Mouse (Mus musculus) stomach, embryonic 14.5 days (tissue): ENCODE data around the gene Odc1. TPM values are rescaled to one million over a fixed set of nuclear protein-coding genes. Genes with fewer than 3 reads are reported as not detected.
A peak's percentile ranks its signal among the peaks of the same experiment; 100 is the strongest.
"Not testable (repeated sequence)": the region's sequence is repeated elsewhere in the genome, so short reads cannot be mapped to it uniquely, and the experiment has no call there.

Experiments used
- ATAC-seq: fragments of 200-750 bp; cut with Nextera tagmentation; 2 replicates; pipeline ENCODE4 v1.8.0; 2017; ENCODE audit warnings: low read depth, moderate TSS enrichment; ENCODE audit not compliant: insufficient number of reproducible peaks, insufficient read depth, low FRiP score
- H3K27ac ChIP-seq: fragments of 300-500 bp; sonication (generic); 2 replicates; pipeline ENCODE4 v1.5.1; 2014; ENCODE audit warnings: mild to moderate bottlenecking, low read length, moderate library complexity, mixed read lengths
- H3K27me3 ChIP-seq: fragments of 300-500 bp; sonication (generic); 2 replicates; pipeline ENCODE4 v1.6.1; 2014; ENCODE audit warnings: low read length, control low read depth, mixed read lengths; ENCODE audit not compliant: control insufficient read depth, insufficient read depth
- H3K36me3 ChIP-seq: fragments of 300-500 bp; sonication (generic); 2 replicates; pipeline ENCODE4 v1.6.1; 2014; ENCODE audit warnings: mild to moderate bottlenecking, control low read depth, low read length, moderate library complexity, mixed read lengths; ENCODE audit not compliant: control insufficient read depth, insufficient read depth
- H3K4me1 ChIP-seq: fragments of 300-500 bp; sonication (generic); 2 replicates; pipeline ENCODE4 v1.6.1; 2014; ENCODE audit warnings: low read length, control low read depth, mixed read lengths; ENCODE audit not compliant: control insufficient read depth, insufficient read depth
- H3K4me2 ChIP-seq: fragments of 300-500 bp; sonication (generic); replicated peaks from 2 replicates; pipeline ENCODE4 v1.6.1; 2014; ENCODE audit warnings: low read depth, low read length, control low read depth
- H3K4me3 ChIP-seq: fragments of 300-500 bp; sonication (generic); 2 replicates; pipeline ENCODE4 v1.5.1; 2014; ENCODE audit warnings: low read depth, low read length, control low read depth
- H3K9ac ChIP-seq: fragments of 300-500 bp; sonication (generic); replicated peaks from 2 replicates; pipeline ENCODE4 v1.6.1; 2014; ENCODE audit warnings: low read depth, mild to moderate bottlenecking, control low read depth, low read length, moderate library complexity, mixed read lengths
- H3K9me3 ChIP-seq: fragments of 300-500 bp; sonication (generic); 2 replicates; pipeline ENCODE4 v1.6.1; 2016; ENCODE audit warnings: low read depth, low read length, control low read depth; ENCODE audit not compliant: control insufficient read depth
- WGBS: fragments of 180-500 bp; shearing (Covaris S2); extraction: QIAGEN DNeasy Blood & Tissue Kit; methylation state at CpG from one replicate; pipeline ENCODE4 v1.1.7; 2014; 5-methylcytosine and 5-hydroxymethylcytosine counted together
- polyA plus RNA-seq: library from polyadenylated mRNA; unstranded; fragments of >200 nt; fragmentation: Nextera tagmentation; extraction: Ambion mirVana; gene quantifications from 2 replicates; pipeline ENCODE4 v1.2.1, GENCODE M21; 2014

Odc1 gene
- polyA plus RNA-seq, 1 experiment from 2014 or later: 160 TPM

DNA sequence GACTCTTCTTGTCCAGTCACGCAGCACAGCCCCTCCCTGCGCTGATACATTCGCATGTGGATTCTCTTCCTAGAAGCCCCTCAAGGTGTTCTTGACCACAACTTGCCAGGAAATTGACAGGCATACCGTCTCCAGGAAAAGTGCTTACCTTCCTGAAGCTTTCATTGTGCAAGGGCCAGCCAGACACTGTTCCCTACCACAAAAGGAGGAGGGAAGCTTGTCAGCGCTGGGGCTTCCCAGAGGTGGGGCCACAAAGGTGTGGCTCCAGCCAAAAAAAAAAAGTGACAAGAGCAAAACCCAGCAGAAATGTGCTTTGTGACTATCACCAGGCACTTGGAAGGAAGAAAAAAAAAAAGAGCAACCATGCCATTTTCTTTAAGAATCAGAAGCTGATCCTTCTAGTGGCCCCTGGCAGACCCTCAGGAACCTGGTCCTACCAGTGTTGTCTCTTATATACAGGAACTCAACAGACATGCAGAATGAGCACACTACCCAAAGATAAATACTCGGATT, 4.5 kb upstream of the Odc1 start:
- WGBS: 78% methylated on average over 6 of the region's 6 CpGs
- no peak overlapping the region for H3K9ac ChIP-seq
- H3K4me1 ChIP-seq: no peaks in the 10 kb centered on the region
- no peaks in the 10 kb centered on the region for H3K9me3 ChIP-seq
- H3K27me3 ChIP-seq: no peaks in the 10 kb centered on the region
- no peak overlapping the region for H3K4me2 ChIP-seq
- no peak for ATAC-seq
- H3K4me3 ChIP-seq: no peak overlapping the region
- no peak overlapping the region for H3K27ac ChIP-seq
- no peaks in the 10 kb centered on the region for H3K36me3 ChIP-seq

DNA sequence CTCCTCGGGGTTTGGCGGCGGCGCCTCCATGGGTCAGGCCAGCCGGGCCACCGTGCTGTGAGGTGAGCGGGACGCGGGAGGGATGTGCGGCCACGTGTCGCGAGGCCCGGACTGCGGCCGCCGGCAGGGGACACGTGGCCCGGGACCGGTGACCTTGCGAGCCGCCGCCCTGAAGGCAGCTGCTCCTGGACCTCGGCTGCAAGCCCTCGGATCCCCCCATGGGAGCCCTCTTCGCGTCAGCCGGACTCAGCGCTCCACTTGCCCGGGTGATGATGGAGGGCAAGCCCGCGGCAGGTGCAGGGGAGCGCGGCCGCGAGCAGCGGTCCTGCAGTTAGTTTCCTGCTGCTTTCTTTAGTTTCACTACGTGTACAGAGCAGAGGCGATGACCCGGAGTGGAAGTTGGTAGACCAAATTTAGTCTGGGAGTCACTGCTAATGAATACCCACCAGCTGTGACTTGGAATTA, 545 bp downstream of the Odc1 start:
- Histone ChIP-seq H3K4me2 (peak overlapping the region; percentile 48), H3K27ac (peak overlapping the region; percentile 72), H3K4me1 (peaks cover 4% of the 10 kb centered on the region; the same call in 1 of the 2 replicates), H3K27me3 (no peaks in the 10 kb centered on the region), H3K4me3 (peak overlapping the region; percentile 86), H3K36me3 (peaks cover 28% of the 10 kb centered on the region), H3K9me3 (no peaks in the 10 kb centered on the region), H3K9ac (peak overlapping the region; percentile 86)
- peak; percentile 48 for ATAC-seq
- WGBS: 0% methylated on average over 26 of the region's 40 CpGs

DNA sequence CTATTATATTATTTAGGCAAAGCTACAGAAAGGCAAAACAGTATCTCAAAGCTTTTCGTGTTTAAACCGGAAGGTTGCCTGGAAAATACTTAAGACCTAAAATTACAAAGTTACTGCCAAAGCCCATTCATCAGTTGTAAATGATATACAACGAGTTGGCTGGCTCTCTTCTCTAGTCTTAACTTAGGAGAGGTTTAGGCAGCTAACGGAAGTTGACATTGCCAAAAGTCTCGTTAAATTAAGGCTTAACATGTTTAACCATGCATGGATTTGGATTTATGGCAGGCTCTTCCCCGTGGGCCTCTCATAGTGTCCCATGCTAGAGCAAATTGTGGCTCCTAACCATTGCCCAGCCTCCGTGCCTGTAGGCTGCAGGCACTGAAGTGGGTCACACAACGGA, 1.3 kb downstream of the Odc1 start:
- peak overlapping the region; percentile 86 for H3K4me3 ChIP-seq
- ATAC-seq: no peak
- peak overlapping the region; percentile 48 for H3K4me2 ChIP-seq
- no peaks in the 10 kb centered on the region for H3K9me3 ChIP-seq
- WGBS: 4% methylated on average over 8 of the region's 8 CpGs
- H3K9ac ChIP-seq: no peak overlapping the region
- no peak overlapping the region for H3K27ac ChIP-seq
- H3K4me1 ChIP-seq: peaks cover 4% of the 10 kb centered on the region; the same call in 1 of the 2 replicates
- H3K36me3 ChIP-seq: peaks cover 32% of the 10 kb centered on the region
- no peaks in the 10 kb centered on the region for H3K27me3 ChIP-seq

DNA sequence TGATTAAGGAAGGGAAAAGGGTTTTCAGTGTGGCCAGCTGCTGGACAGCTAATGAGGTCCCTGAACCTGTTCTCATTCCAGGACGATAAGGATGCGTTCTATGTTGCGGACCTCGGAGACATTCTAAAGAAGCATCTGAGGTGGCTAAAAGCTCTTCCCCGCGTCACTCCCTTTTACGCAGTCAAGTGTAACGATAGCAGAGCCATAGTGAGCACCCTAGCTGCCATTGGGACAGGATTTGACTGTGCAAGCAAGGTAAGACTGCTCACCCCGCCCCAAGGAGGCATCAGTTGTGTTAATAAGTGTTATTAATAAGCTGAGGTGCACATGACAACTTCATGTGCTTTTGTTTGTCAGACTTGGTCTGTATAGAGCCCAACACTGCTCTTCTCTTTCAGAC, 3.0 kb downstream of the Odc1 start:
- H3K4me2 ChIP-seq, H3K27me3 ChIP-seq, H3K27ac ChIP-seq, ATAC-seq, H3K4me3 ChIP-seq, H3K9me3 ChIP-seq, H3K4me1 ChIP-seq, H3K9ac ChIP-seq: not testable (repeated sequence)
- WGBS: 93% methylated on average over 9 of the region's 9 CpGs
- peaks cover 39% of the 10 kb centered on the region for H3K36me3 ChIP-seq

DNA sequence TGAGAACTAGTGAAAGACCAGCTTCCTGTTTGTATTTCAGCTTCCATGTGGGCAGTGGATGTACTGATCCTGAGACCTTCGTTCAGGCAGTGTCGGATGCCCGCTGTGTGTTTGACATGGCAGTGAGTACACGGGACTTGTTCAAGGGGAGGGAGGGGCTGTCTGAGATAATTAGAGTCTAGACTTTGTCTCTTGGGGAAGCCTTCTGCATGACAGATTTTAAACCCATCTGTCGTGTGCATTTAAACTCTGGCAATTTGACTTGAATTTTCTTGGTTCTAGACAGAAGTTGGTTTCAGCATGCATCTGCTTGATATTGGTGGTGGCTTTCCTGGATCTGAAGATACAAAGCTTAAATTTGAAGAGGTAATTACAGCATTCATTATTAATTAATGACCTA, 3.9 kb downstream of the Odc1 start:
- no peaks in the 10 kb centered on the region for H3K9me3 ChIP-seq
- H3K4me1 ChIP-seq: peaks cover 4% of the 10 kb centered on the region; the same call in 1 of the 2 replicates
- H3K36me3 ChIP-seq: peaks cover 39% of the 10 kb centered on the region
- no peak overlapping the region for H3K27ac ChIP-seq
- H3K4me2 ChIP-seq: no peak overlapping the region
- WGBS: 87% methylated on average over 5 of the region's 5 CpGs
- H3K27me3 ChIP-seq: no peaks in the 10 kb centered on the region
- ATAC-seq: no peak
- H3K4me3 ChIP-seq: no peak overlapping the region
- no peak overlapping the region for H3K9ac ChIP-seq

DNA sequence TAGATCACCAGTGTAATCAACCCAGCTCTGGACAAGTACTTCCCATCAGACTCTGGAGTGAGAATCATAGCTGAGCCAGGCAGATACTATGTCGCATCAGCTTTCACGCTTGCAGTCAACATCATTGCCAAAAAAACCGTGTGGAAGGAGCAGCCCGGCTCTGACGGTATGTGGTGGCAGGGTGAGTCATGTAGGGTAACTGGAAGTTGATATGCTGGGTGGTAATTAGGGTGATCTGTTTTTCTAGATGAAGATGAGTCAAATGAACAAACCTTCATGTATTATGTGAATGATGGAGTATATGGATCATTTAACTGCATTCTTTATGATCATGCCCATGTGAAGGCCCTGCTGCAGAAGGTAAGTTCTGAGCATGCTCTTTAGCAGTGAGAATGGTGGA, 4.8 kb downstream of the Odc1 start:
- not testable (repeated sequence) for H3K4me1 ChIP-seq, ATAC-seq, H3K9ac ChIP-seq, H3K9me3 ChIP-seq, H3K27ac ChIP-seq, H3K4me2 ChIP-seq, H3K4me3 ChIP-seq, H3K27me3 ChIP-seq
- H3K36me3 ChIP-seq: peaks cover 39% of the 10 kb centered on the region
- 84% methylated on average over 5 of the region's 5 CpGs for WGBS

DNA sequence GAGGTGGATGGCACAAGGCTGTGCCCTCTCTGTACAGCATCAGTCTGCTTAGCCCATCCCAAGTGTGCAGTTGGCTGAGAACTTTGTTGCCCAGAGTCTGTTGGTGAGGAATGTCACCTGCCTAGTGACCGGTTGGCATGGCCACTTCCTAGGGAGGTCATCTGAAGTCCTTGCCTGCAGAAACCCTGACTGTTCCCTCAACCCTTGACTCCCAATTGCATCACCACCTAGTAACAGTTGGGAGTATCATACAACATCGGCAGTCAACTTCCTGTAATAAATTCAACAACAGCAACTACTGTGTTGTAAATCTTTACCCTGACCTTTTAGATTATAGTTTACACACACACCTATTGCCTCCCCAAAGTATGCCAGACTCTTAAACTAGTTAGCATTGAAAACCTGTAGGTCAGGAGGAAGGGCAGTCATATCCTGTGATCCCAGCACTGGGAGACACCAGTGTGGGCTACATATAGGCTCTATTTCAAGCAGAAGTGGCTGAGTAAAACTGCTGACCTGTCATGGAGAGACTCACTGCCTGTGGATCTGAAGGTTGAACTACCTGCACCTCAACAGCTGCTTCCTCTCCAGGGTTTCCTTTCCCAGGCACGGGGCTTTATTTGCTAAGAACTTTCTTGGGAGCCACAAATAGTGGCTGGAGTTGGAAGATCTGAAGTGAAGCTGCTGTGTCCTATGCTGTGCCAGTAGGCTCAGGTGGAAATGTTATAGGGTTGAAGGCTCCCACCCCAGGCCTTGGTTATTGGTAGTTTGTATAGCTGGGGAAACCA, 6.8 kb downstream of the Odc1 start:
- Histone ChIP-seq H3K27ac (no peak overlapping the region), H3K36me3 (peaks cover 39% of the 10 kb centered on the region), H3K4me1 (peaks cover 9% of the 10 kb centered on the region; the same call in 1 of the 2 replicates), H3K4me2 (no peak overlapping the region), H3K9me3 (no peaks in the 10 kb centered on the region), H3K9ac (no peak overlapping the region), H3K4me3 (no peak overlapping the region), H3K27me3 (no peaks in the 10 kb centered on the region)
- no peak for ATAC-seq
- 68% methylated on average over 3 of the region's 3 CpGs for WGBS

DNA sequence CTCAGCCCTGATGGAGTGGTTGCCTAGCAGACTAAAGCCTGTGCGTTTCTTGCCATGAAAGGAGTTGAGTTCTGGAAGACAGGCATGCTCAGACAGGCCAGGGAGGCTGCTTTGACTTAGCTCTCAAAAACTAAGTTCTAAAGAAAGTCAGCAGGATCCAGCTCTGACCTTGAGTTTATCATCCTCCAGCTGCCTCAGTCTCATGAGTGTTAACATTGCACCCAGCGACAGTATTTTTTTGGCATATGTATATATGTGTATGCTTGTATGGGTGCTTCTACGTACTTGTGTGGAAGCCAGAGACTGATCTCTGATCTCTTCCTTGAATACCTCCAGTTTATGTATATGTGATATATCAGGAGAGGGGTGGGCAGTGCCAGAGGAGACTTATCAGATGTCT, 7.8 kb downstream of the Odc1 start:
- no peak overlapping the region for H3K4me3 ChIP-seq
- peaks cover 5% of the 10 kb centered on the region; the same call in 1 of the 2 replicates for H3K4me1 ChIP-seq
- no peaks in the 10 kb centered on the region for H3K27me3 ChIP-seq
- no peak overlapping the region for H3K27ac ChIP-seq
- no peak overlapping the region for H3K4me2 ChIP-seq
- ATAC-seq: no peak
- peaks cover 36% of the 10 kb centered on the region for H3K36me3 ChIP-seq
- no peak overlapping the region for H3K9ac ChIP-seq
- 69% methylated on average over 3 of the region's 3 CpGs for WGBS
- no peaks in the 10 kb centered on the region for H3K9me3 ChIP-seq
